Mouse (Mus musculus) left cerebral cortex, postnatal 36 days (tissue): ENCODE results near the gene Prph2. TPM values are rescaled to one million over a fixed set of nuclear protein-coding genes. Genes with fewer than 3 reads are reported as not detected.

Source experiments
- DNase-seq, 2 experiments: peaks; one replicate each; pipeline ENCODE4 v3.0.0; 2021 to 2022; ENCODE audit warnings: low spot score in 2 of 2, mixed read lengths in 1 of 2
- intact Hi-C: fragments of 180-260 bp; cut with DNase I; formaldehyde crosslinking; loops from one replicate; pipeline ENCODE4 v1.15.1; 2025
- total RNA-seq, 2 experiments: library from RNA; stranded (reverse); gene quantifications; 2 replicates each; pipeline ENCODE4 v1.2.3; 2021

The Prph2 gene
- total RNA-seq = not detected

DNA sequence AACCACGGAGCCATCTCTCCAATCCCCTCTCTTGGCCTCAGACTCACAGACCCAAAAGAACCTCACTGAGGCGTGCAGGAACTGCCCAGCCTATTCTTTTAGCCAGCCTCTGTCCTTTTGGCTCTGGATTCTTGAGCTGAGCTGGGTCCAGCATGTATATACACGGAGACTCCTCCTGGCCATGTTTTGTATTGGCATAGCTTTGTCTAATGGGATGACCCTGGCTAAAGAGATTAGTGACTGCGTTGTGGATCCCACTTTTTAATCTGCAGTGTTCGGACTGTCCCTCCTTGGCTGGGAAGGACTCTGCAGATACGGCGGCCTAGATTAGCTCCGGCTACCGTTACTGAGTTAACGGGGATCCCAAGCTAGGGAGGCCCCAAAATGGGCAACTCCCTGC lies at the start of gene Prph2:
TSS of gene Prph2 (plus strand) at position 274 of the 400 bp plus-strand sequence.
- no peak for DNase-seq
- intact Hi-C loops = no loop called here

DNA sequence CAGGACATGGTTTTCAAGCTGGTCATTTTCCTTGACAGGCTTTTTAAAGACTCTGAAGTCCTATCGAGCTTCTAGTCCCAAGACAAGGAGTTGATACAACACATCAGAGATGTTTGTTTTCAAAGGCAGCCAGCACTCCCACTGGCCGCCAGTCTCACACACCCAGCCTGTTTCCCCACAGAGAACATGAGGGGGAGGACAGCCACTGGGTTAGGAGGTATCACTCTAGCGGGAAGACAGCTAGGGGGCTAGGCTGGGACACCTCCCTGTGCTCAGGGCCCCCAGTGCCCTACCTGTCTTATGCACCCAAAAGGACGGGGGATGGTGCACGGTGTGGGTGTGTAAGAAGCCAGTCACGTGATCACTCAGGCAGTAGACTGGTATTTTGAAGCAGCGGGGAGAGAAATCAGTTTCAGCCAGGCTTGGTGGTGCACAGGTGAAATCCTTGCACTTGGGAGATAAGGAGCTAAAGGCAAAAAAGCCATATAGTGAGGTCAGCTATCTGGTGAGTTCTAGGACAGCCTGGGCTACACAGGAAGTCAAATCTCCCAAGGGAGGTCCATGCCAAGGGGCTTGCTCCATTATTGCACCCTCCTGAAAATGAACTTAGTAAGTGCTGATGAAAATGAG lies 45.6 kb upstream of the Prph2 start:
- intact Hi-C loops = no loop called here

DNA sequence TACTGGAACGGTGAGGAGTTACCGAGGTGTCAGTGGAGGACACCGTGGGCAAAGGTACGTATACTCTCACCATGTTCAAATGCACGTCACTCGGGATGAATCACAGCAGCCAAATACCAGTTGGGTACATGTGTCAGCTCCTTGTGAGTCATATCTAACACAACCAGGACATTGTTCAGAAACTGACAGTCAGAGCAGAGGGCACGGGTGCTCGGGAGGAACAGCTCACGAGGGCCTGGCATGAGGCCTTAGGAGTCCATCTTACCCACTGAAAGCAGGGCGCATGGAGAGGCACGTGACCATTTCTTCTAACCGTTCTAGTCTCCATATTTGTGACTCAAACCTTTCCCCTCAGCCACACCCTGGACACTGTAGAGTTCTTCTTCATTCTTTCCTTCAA lies 43.4 kb upstream of the Prph2 start:
- intact Hi-C loops = no loop called here
- no peak for DNase-seq

More for the DNA sequence above, 45.6 kb upstream of the Prph2 start:
- no peak for DNase-seq

DNA sequence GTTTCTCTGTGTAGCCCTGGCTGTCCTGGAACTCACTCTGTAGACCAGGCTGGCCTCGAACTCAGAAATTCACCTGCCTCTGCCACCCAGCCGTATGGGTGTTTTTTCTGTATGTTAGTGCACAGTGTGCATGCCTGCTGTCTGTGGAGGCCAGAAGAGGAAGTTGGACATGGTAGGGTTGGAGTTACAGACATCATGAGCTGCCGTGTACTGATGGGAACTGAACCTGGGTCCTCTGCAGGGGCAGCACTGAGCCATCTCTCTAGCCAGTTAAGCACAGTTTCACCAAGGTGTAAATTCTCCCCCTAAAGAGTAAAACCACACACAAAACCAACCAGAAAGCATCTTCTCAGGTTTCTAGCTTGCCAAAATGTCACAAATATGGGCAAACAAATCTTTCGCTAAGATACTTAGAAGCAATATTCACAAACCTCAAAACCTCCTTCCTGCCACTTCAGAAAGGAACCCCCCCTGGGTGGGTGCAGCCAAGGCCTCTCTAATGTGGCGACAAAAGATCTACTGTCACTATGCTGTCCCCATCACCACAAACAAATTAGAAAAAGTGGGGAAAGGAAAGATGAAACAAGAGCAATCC lies 40.0 kb upstream of the Prph2 start:
- intact Hi-C loops = no loop called here
- DNase-seq = no peak

DNA sequence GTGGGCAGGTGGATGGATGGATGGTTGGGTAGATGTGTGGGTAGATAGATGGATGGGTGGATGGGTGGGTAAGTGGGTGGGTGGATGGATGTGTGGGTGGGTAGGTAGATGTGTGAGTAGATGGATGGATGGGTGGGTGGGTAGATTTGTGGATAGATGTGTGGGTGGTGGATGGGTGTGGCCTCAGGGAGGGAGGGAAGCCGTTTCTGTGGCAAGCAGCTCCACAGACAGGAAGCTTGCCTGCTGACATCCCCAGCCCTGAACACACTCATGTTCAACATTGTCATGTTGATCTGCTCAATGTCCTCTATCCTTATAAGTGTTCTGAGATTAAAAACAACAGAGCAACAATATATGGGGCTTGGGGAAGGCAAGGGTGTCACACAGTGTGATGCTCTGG lies 39.3 kb upstream of the Prph2 start:
- no peak for DNase-seq
- intact Hi-C loops = no loop called here

DNA sequence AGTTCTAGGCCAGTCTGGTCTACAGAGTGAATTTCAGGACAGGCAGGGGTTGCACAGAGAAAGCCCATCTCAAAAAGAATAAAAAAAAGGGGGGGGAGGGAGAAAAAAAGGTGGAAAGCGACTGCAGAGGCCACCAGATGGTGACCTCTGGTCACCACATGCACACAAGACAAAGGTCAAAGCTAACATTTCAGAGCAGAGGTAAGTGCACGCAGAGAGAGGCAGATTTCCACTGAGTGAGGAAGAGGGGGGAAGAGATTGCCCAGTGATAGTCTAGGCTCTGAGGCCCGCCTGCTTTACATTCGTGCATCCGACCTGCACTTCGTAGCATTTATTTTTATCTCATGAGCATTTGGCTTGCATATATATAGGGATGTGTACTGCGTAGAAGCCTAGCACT lies 37.5 kb upstream of the Prph2 start:
- no peak for DNase-seq
- intact Hi-C loops = no loop called here

DNA sequence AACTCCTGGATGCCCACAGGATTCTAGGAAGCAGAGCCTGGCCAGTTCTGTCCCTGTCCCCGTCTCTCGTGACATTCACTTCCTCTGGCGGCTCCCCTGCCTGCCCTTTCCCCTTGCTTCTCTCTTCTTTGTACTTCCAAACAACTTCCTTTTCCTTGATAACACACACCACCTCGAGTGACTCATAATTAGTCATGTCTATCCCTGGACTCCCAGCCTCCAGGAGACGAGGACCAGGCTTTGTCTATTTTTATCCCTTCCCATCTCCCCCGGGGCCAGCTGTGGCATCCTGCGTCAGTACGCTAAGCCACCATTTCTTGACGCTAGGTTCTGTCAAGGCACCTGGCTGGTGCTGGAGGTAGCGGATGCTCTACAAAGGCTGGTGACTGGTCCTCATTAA lies 36.1 kb upstream of the Prph2 start:
- peak in 1 of 2 experiments; percentile 30 for DNase-seq
- intact Hi-C loops = no loop called here

DNA sequence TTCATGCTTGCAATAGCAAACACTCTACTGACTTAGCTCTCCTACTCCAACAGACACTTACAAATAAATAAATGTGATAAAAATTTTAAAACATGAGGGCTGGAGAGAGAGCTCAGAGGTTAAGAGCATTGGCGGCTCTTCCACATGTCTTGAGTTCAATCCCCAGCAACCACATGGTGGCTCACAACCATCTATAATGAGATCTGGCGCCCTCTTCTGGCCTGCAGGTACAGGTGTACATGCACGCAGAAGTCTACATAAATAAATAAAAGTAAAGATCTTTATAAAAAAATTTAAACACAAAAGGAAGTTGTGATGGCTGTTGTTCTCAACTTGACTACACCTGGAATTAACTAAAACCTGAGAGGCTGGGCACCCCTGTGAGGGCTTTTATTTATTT lies 34.6 kb upstream of the Prph2 start:
- DNase-seq = no peak
- intact Hi-C loops = no loop called here

DNA sequence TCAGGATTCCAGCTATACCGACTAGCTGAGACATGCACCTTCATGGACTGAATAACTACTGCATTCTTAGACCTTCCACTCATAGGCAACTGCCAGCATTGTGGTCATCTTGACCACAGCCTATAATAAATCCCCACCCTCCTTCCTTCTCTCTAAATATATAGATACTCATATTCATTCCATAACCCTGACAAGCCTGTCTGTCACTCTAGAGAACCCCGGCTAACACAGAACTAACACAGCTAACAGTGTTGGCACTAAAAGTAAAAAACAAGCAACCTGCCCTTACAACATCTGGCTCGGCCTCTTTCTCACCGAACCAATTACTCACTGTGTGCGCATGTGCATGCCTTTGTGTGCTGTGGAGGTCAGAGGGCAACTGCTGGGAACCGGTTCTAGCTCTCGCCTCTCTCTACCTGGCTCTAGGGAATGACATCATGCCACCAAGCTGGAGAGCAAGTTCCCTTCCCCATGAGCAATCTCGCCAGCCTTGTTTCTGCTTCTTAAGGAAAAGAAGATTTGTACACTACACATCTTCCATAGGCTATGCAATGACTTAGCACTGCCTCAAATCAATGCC lies 33.8 kb upstream of the Prph2 start:
- no peak for DNase-seq
- intact Hi-C loops = no loop called here

DNA sequence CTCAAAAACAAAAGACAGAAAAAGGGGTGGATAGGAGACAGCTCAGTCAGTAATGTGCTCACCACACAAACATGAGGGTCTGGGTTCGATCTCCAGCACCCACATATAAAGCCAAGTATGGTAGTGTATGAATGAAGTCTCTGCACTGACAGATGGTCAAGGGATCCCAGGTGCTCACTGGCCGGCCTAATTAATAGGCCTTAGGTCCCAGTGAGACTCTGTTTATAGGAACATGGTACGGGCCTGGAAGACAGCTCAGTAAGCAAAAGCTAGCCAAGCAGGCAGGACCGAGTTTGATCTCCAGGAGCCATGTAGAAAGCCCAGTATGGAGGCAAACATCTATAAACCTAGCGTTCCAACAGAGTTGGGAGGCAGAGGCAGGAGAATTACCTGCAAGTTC lies 33.2 kb upstream of the Prph2 start:
- intact Hi-C loops = no loop called here
- no peak for DNase-seq

DNA sequence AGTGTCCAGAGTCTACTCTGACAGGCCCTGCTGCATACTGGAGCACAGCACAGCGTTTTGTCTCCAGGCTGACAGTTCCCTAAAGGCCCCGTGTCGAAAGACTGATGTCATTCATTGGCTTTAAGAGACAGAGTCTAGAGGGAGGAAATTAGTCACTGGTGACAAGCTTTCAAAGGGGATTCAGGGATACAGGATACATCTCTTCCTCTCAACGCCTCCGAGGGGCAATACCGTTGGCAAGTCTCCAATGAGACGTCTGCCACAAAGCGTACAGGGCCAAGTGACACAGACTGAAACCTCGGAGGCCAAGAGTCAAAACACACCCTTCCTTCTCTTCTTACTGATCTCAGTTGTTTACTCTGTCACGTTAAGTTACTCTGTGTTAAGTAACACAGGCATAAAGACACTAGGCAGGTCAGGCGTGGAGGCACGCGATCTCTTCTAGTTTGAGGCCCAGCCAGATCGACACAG lies 30.4 kb upstream of the Prph2 start:
- intact Hi-C loops = no loop called here
- no peak for DNase-seq

DNA sequence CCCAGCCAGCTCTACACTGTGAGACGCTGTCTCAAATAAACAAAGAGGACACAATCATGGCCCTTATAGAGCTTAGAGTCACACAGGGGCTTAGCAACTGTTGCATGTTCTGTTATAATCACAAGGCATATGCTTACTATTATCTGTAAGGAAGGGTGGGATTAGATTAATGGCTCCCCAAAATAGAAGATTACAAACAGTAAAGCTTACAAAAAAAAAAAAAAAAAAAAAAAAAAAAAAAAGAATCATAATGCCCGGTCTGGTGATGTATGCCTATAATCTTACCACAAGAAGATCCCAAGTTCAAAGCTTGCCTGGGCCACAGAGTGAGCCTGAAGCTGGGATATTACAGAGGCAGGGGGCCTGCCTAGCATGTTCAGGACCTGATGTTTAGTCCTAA lies 29.9 kb upstream of the Prph2 start:
- DNase-seq = no peak
- intact Hi-C loops = no loop called here

DNA sequence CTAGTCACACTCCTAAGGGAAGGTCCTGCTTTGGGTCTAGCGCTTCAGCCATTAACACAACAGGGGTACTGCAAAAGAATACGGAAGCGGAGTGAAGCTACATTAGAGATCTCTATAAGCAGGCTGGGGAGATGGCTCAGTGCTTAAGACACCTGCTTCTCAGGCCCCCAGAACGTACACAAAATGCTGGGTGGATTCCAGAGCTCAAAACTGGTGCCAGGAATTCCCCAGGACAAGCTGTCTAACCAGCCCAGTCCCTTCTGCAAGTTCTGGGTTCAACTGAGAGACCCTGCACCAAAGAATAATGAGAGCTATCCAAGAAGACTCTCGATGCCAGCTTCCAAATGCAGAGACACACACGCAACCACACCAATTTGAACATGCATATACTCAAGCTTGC lies 28.5 kb upstream of the Prph2 start:
- intact Hi-C loops = no loop called here
- no peak for DNase-seq

DNA sequence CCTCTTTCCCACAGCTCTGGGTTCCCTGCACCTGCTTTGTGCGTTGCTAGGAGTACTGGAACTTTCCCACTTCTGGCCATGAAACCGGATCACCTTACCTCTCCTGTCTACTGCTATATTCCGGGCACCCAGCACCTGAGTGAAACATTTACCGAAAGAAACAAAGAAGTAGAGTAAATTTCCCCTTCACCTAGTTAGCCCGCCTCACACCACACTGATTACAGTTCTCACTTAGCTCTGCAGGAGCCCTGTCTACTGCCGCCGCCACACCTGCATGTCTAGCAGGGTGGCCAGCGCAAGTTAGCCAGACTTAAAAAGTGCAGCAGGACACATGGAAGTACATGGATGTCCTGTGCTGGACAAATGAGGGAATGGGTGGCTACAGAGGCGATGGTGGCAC lies 27.2 kb upstream of the Prph2 start:
- no peak for DNase-seq
- intact Hi-C loops = no loop called here

DNA sequence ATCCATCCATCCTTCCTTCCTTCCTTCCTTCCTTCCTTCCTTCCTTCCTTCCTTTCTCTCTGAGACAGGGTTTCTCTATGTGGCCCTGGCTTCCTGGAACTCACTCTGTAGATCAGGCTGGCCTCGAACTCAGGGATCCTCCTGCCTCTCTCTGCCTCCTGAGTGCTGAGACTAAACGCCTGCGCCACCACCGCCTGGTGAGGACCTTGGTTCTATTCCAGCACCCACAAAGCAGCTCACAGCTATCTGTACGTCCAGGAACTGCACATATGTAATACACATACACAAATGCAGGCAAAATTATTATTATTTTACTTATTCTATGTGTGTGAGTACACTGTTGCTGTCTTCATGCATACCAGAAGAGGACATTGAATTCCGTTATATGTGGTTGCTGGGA lies 25.5 kb upstream of the Prph2 start:
- no peak for DNase-seq
- intact Hi-C loops = no loop called here

DNA sequence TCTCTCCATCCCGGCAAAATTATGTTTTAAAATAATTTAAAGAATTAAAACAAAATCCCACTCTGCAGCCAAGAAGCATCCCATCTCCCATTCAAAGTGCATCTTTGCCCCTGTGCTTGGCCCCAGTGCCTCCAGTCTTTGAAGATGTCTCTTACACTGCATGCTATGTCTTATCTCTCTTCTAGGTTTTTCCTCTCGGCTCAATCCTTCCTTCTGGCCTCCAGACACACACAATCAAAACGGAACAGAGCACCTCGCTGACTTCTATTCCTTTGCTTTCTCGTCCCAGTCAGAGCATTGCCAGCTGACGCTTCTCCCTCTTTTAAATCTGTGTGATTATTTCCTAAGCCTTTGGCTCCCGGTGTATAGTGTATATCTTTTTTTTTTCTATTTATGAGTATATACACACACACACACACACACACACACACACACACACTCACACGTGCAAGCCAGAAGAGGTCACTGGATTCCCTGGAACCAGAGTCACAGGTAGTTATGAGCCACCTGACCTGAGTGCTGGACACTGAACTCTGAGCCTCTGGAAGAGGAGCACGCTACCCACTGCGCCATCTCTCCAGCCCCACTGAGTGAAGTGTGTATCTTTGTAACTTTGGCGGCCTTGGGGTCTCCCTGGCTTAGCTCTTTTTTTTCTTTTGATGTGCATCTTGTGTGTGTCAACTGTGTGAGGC lies 24.9 kb upstream of the Prph2 start:
- intact Hi-C loops = no loop called here
- no peak for DNase-seq

DNA sequence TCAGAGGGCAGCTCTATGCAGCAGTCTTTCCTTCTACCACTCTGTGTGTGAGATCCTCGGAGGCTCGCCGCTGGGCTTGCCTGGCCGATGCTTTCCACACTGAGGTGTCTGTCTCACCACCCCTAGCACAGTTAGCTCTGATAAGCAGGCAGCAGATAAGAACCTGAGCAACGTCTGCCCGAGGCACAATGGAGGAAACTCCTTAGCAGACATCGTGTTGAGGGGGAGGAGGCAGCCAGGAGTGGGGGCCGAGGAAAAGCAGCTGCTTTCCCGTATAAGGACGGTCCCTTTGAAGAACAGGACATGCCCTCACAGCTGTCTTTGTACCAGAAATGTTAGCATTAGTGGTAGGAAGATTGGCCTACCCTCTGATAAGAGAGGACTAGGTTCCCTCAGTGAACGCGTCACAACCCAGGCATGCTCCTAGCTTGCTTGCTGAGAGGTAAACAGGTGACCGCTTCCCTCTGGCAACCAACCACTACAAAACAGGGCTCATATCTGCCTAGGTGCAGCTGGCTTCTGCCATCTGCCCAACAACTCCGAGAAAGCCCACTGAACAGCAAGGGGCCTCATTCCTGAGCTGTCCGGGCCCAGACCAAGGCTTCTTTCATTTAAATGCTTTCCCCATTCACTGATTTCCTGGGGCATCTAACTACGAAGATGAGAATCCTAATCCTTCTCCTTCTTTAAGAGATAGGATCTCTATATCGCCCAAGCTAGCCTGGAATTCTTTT lies 24.2 kb upstream of the Prph2 start:
- intact Hi-C loops = no loop called here
- DNase-seq = no peak

DNA sequence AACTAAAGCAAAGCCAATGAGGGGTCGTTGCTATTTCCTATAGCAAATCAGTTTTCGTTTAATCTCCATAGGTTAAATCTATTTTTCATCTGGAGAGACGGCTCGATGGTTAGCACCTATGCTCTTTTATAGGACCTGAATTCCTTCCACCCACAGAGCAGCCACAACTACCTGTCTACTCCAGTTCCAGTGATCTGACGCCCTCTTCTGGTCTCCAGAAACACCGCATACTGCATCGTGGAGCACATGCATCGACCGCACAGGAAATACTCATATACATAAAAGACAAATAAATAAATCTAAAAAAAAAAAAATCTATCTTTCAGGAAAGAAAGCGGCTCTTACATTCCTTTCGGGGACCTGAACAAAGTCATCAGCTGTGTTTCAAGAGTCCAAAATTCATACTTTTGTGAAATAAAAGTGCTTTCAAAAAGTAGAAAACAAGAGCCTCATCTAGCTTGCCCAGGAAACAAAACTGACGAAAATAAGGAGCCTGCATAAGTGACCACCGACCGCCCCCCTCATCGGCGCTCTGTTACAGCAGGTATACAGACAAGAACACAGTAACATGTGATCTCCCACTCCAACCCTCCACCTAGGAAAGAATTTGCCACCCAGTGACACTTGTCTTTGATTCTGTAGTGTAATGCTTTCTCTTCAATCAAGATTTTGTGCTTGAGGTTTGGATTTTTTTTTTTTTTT lies 21.6 kb upstream of the Prph2 start:
- peak in 1 of 2 experiments; percentile 30 for DNase-seq
- intact Hi-C loops = no loop called here

DNA sequence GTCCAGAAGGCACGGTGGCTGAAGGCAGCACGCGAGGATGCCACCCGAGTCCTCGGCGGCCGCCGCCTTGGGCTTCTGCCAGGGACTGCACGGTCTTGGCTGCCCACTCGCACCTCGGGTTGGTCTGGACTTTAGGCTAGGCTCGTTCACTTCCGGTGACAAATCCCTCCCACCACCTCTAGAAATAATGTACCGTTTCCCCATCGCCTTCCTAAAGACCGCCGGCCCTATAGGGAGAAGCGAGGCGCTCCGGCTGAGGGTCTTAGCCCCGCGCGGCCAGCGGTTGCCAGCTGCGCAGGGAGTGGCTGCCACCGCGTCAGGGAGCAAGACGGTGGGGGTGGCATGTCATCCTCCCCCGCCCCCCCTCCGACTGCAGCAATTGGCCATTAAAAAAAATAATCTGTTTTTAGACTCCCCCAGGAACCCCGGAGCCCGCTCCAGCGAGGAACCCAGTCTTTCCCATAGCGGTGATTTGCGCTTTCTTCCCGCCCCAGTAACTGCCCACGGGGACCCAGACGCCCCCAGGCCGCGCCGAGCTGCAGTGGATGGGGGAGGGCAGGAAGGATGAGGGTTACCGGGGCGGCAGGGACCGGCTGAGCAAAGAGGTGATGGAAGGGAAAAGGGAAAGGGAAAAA lies 20.7 kb upstream of the Prph2 start:
- intact Hi-C loops = loop anchor here (1.0 to 2.0 kb wide), 2 partner anchors 32 to 107 kb away; partner anchors contain the start of gene Rpl7l1
- DNase-seq = peak; percentile 81 to 82
